Mouse (Mus musculus): Measurements from ENCODE around the gene Gpr137c.

Gpr137c gene

GRCm38 (mm10) chr14:45219281-45220089 is at the start of gene Gpr137c:
Gene Gpr137c, plus strand, starts transcription at chr14:45219717.
- 1% methylated on average over 86 of the region's 86 CpGs for WGBS

- WGBS: 98% methylated on average over 5 of the region's 5 CpGs
Measured at GRCm38 (mm10) chr14:45172260-45172659, 47.3 kb upstream of the Gpr137c start.

- WGBS: 72% methylated on average over 14 of the region's 14 CpGs
Measured at GRCm38 (mm10) chr14:45175012-45175740, 44.3 kb upstream of the Gpr137c start.

- WGBS: 70% methylated on average over 2 of the region's 2 CpGs
Measured at GRCm38 (mm10) chr14:45179186-45179585, 40.3 kb upstream of the Gpr137c start.

- 85% methylated on average over 2 of the region's 2 CpGs for WGBS
Measured at GRCm38 (mm10) chr14:45179606-45180005, 39.9 kb upstream of the Gpr137c start.

GRCm38 (mm10) chr14:45181611-45182010 is 37.9 kb upstream of the Gpr137c start:
- WGBS: 81% methylated on average over 4 of the region's 4 CpGs

GRCm38 (mm10) chr14:45190999-45191398 is 28.5 kb upstream of the Gpr137c start:
- 32% methylated on average over 2 of the region's 2 CpGs for WGBS

GRCm38 (mm10) chr14:45210683-45211082 is 8.8 kb upstream of the Gpr137c start:
- 75% methylated on average over 4 of the region's 4 CpGs for WGBS

- WGBS: 69% methylated on average over 1 of the region's 1 CpGs
Measured at GRCm38 (mm10) chr14:45211431-45211830, 8.1 kb upstream of the Gpr137c start.

- WGBS: 86% methylated on average over 9 of the region's 9 CpGs
Measured at GRCm38 (mm10) chr14:45216711-45217340, 2.7 kb upstream of the Gpr137c start.

- 75% methylated on average over 4 of the region's 4 CpGs for WGBS
Measured at GRCm38 (mm10) chr14:45217693-45218092, 1.8 kb upstream of the Gpr137c start.

GRCm38 (mm10) chr14:45220090-45220956 is 806 bp downstream of the Gpr137c start, which contains the start of gene Txndc16:
Gene Txndc16, minus strand, starts transcription at chr14:45220328.
- WGBS: under 1% methylated on average over 59 of the region's 59 CpGs

GRCm38 (mm10) chr14:45220957-45221630 is 1.6 kb downstream of the Gpr137c start:
- WGBS: 8% methylated on average over 11 of the region's 11 CpGs

GRCm38 (mm10) chr14:45239042-45239441 is 19.5 kb downstream of the Gpr137c start:
- WGBS: 79% methylated on average over 2 of the region's 2 CpGs

- 61% methylated on average over 1 of the region's 1 CpGs for WGBS
Measured at GRCm38 (mm10) chr14:45241613-45242012, 22.1 kb downstream of the Gpr137c start.

- WGBS: 83% methylated on average over 4 of the region's 4 CpGs
Measured at GRCm38 (mm10) chr14:45251548-45252076, 32.1 kb downstream of the Gpr137c start.

GRCm38 (mm10) chr14:45263831-45264592 is 44.5 kb downstream of the Gpr137c start:
- 92% methylated on average over 3 of the region's 3 CpGs for WGBS

GRCm38 (mm10) chr14:45275816-45276215 is 56.3 kb downstream of the Gpr137c start:
- 94% methylated on average over 6 of the region's 6 CpGs for WGBS

- 93% methylated on average over 3 of the region's 3 CpGs for WGBS
Measured at GRCm38 (mm10) chr14:45282066-45282465, 62.5 kb downstream of the Gpr137c start.

- WGBS: 69% methylated on average over 4 of the region's 4 CpGs
Measured at GRCm38 (mm10) chr14:45291608-45292007, 72.1 kb downstream of the Gpr137c start.
